Mouse (Mus musculus): ENCODE measurements around the gene Rpp21. TPM values are rescaled to one million over a fixed set of nuclear protein-coding genes. Genes with fewer than 3 reads are reported as not detected.

Gene Rpp21
- 98.2 and 106 TPM in 2 replicates for polyA plus RNA-seq (2016; fragmentation: Nextera tagmentation; extraction: Ambion mirVana)

DNA sequence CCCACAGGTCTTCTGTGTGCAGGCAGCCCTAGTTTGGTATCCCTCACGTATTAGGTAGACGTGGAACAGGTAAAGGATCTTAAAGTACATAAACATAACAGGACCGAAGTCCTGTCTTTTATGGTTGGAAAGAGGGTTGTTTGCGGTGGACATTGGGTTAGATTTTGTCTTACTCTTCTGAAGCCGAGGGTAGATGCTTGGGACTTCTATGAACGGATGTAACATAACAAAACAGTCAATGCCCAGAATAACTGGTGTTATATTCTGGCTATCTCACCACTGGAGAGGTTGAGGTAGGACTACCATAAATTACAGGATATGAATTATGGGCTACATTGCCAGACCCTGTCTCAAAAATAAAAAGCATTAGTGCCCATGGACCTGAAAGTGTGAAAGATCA is at the start of gene Rpp21:
Rpp21 (minus strand) TSS at position 101 of the 400 bp plus-strand sequence.
- Histone ChIP-seq H3K9me3 (no peaks in the 10 kb centered on the region), H3K36me3 (peaks cover 45% of the 10 kb centered on the region), H3K4me3 (peak within 1 kb of the TSS; percentile 79), H3K4me1 (no peaks in the 10 kb centered on the region), H3K27me3 (no peaks in the 10 kb centered on the region), H3K4me2 (replicated peaks) (peak within 1 kb of the TSS; percentile 55), H3K9ac (peak within 1 kb of the TSS; percentile 77), H3K27ac (peak within 1 kb of the TSS; percentile 79)
- WGBS: 55% methylated on average over 6 of the region's 6 CpGs
- no peak for ATAC-seq (ENCODE audit: insufficient number of reproducible peaks, insufficient read depth, low FRiP score, low TSS enrichment)

DNA sequence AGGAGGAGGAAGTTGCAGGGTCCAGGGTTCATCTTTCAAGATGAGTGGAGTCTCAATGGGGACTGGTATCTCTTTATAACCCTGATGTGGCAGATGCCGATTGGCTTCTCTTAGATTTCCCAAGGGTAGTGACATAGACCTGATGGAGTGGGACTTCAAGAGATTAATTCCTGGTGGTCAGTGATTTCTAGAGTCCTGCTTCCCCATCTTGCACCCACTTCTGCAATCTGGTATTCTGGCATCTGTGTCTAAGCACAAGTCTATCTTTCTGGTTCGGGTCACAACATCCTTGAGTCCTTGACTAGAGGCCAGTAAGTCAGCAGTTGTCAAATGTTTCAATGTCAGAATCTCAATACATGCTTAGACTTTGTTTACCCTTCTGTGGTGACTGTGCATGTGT is 28.5 kb upstream of the Rpp21 start, which contains the start of gene H2-M10.2:
H2-M10.2 (minus strand) TSS at position 101 of the 400 bp plus-strand sequence.
- ATAC-seq (ENCODE audit: insufficient number of reproducible peaks, insufficient read depth, low FRiP score, low TSS enrichment): no peak
- no peak within 1 kb of the TSS for H3K9ac ChIP-seq
- H3K36me3 ChIP-seq: peaks cover 14% of the 10 kb centered on the region
- no peak within 1 kb of the TSS for H3K27ac ChIP-seq
- no peaks in the 10 kb centered on the region for H3K27me3 ChIP-seq
- no peak within 1 kb of the TSS for H3K4me2 ChIP-seq (replicated peaks)
- WGBS: 95% methylated on average over 2 of the region's 2 CpGs
- no peak within 1 kb of the TSS for H3K4me3 ChIP-seq
- H3K4me1 ChIP-seq: no peaks in the 10 kb centered on the region
- peaks cover 7% of the 10 kb centered on the region; the same call in 1 of the 2 replicates for H3K9me3 ChIP-seq

DNA sequence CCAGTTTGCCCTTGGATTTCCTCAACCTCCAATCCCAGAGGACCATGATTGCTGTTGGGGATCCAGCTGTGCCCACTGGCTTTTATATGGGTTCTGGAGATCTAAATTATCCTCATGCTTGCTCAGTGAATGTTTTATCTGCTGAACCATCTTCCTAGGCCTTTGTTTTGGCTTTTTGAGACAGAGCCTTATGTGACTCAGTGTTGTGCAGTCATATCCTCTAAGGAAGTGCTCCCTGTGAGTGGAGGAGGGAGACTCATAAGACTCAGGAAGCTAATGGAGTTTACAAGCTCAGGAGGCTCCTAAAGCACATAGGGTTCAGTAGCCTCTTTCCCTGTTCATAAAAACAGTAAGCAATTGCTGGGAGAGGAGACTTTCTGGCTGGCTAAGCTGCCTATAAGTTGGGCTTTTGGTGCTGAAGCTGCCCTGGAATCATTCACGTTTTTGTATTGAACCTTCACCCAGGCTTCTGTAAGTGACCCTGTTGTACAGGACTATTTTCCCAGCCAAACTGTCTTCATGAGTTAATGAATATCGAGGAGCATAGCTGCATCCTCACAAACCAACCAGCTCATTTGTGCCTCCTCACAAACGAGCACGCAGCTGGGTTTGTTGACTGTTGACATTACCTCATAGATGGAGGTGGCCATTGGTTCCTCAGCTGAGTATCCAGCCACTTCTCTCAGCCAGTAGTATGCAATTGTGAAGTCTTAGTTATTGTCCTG is 23.8 kb upstream of the Rpp21 start:
- ATAC-seq (ENCODE audit: insufficient number of reproducible peaks, insufficient read depth, low FRiP score, low TSS enrichment): no peak
- H3K27me3 ChIP-seq: no peaks in the 10 kb centered on the region
- H3K9me3 ChIP-seq: peaks cover 7% of the 10 kb centered on the region; the same call in 1 of the 2 replicates
- H3K4me3 ChIP-seq: no peak overlapping the region
- H3K36me3 ChIP-seq: peaks cover 37% of the 10 kb centered on the region
- no peak overlapping the region for H3K4me2 ChIP-seq (replicated peaks)
- no peak overlapping the region for H3K27ac ChIP-seq
- 91% methylated on average over 4 of the region's 4 CpGs for WGBS
- no peaks in the 10 kb centered on the region for H3K4me1 ChIP-seq
- no peak overlapping the region for H3K9ac ChIP-seq

DNA sequence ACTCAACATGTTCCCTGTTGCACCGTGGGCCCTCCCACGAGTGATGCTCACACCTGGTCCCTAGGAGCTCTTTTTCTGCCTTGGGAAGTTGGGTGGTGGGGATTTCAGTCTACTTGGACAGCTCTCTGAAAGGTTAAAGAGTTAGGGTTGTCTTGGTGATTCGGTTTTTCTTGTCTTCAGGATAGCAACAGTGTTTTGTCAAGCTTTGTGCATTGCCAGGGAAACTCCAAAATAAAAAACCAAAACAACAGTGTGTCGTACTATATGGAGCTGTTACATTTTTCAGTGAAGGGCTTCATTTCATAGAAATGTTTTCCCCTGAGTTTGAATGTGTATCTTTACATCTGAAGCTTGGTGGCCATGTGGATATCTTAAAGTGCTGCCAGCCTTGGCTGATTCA is 16.9 kb upstream of the Rpp21 start:
- peaks cover 27% of the 10 kb centered on the region for H3K4me1 ChIP-seq
- ATAC-seq (ENCODE audit: insufficient number of reproducible peaks, insufficient read depth, low FRiP score, low TSS enrichment): no peak
- 94% methylated on average over 4 of the region's 4 CpGs for WGBS
- no peak overlapping the region for H3K4me2 ChIP-seq (replicated peaks)
- H3K36me3 ChIP-seq: peaks cover 17% of the 10 kb centered on the region
- H3K9me3 ChIP-seq: no peaks in the 10 kb centered on the region
- H3K27ac ChIP-seq: no peak overlapping the region
- no peak overlapping the region for H3K9ac ChIP-seq
- H3K4me3 ChIP-seq: no peak overlapping the region
- H3K27me3 ChIP-seq: no peaks in the 10 kb centered on the region

DNA sequence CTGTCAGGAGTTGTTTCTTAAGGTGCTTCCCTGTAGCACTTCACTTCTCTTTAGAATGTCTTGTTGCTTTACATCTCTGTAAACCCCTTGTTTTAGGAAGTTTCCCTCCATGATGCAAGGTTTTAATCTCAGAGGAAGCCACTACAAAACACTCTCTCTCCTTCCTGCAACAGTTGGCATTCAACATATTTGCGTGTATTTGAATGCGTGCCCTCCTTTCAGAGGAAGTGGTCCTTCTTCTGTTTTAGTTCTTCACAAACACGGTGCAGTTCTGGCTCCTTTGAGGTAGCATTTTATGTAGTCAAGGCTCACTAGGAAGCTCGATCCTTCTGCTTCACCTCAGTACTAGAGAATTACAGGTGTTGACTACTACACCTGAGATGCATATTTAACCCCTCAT is 15.9 kb upstream of the Rpp21 start:
- H3K4me3 ChIP-seq: no peak overlapping the region
- no peaks in the 10 kb centered on the region for H3K27me3 ChIP-seq
- peaks cover 28% of the 10 kb centered on the region for H3K4me1 ChIP-seq
- no peak overlapping the region for H3K27ac ChIP-seq
- H3K36me3 ChIP-seq: peaks cover 10% of the 10 kb centered on the region
- no peaks in the 10 kb centered on the region for H3K9me3 ChIP-seq
- no peak overlapping the region for H3K9ac ChIP-seq
- no peak overlapping the region for H3K4me2 ChIP-seq (replicated peaks)
- WGBS: 93% methylated on average over 4 of the region's 4 CpGs
- no peak for ATAC-seq (ENCODE audit: insufficient number of reproducible peaks, insufficient read depth, low FRiP score, low TSS enrichment)

DNA sequence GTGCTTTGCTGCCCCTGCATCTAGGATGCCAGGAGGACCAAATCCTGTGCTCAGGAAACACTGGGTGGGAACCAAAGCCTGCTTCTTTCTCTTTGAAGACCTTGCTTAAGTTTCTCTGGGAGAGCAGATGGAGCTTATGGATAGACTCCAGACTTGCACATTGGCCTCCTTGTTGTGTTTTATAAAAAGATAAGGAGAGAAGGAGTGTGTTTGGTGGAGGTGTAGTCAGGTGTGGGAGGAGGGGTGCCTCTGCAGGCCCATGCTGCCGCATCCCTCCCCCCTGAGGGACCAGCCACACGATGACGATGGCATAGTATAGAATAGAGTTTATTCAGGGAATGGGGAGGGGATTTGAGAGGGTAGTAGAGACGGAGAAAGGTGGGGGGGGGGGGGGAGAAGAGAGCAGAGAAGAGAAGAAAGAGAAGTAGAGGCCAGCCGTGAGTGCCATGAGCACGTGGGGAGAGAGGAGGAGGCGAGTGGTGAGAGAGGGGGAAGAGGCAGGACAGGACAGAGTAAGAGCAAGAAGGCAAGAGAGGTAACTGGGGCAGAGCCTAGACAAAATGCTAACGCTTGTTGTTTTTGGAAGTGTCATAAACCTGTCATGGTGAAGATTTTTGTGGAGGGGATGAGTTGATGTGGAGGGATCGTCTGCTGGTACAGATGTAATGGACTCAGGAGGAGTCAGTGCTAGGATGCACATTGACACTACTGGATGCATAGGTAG is 14.9 kb upstream of the Rpp21 start:
- Histone ChIP-seq H3K36me3 (peaks cover 10% of the 10 kb centered on the region), H3K9me3 (no peaks in the 10 kb centered on the region)
- WGBS: 84% methylated on average over 9 of the region's 9 CpGs

DNA sequence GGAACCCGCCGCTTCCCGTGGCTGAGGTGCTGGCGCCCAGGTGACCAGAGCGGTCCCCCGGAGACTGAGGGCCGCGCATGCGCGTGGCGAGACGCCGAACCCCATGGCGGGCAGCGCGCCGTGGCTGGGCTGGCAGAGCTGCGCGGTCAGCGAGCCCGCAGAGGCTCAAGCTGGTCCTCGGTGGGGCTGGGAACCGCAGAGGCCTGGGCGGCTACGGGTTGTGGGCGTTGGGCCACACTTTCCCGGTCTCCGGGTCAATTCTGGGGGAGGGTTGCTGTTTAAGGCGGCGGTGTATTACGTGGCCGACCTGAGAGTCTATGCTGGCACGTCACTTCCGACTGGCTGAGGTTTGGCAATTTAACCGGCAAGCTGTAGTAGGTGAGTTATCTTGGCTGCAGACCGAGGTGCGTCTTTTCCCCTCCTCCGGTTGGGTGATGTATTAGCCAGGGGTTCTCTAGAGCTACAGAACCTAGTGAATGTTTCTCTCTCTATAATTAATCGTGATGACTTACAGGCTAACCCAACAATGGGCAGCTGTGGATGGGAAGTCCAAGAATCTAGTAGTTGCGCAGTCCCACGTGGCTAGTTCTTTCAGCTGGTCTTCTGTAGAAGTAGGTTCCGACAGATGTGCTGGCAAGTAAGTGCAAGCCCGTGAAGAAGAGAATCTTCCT is 13.9 kb upstream of the Rpp21 start, which contains the start of gene Trim39:
Trim39 (minus strand) TSS at position 662 of the 671 bp plus-strand sequence.
- peak; percentile 85 for ATAC-seq (ENCODE audit: insufficient number of reproducible peaks, insufficient read depth, low FRiP score, low TSS enrichment)
- H3K4me1 ChIP-seq: peaks cover 28% of the 10 kb centered on the region
- H3K9me3 ChIP-seq: no peaks in the 10 kb centered on the region
- peak within 1 kb of the TSS; percentile 92 for H3K4me3 ChIP-seq
- peak within 1 kb of the TSS; percentile 93 for H3K27ac ChIP-seq
- peak within 1 kb of the TSS; percentile 59 for H3K4me2 ChIP-seq (replicated peaks)
- under 1% methylated on average over 43 of the region's 43 CpGs for WGBS
- peaks cover 20% of the 10 kb centered on the region for H3K36me3 ChIP-seq
- H3K27me3 ChIP-seq: no peaks in the 10 kb centered on the region
- peak within 1 kb of the TSS; percentile 95 for H3K9ac ChIP-seq

More for the DNA sequence above, 14.9 kb upstream of the Rpp21 start:
- Histone ChIP-seq H3K4me2 (replicated peaks) (peak overlapping the region; percentile 59), H3K9ac (peak overlapping the region; percentile 95; the same call in 1 of the 2 replicates), H3K27ac (no peak overlapping the region), H3K4me1 (peaks cover 28% of the 10 kb centered on the region), H3K4me3 (peak overlapping the region; percentile 92), H3K27me3 (no peaks in the 10 kb centered on the region)
- ATAC-seq (ENCODE audit: insufficient number of reproducible peaks, insufficient read depth, low FRiP score, low TSS enrichment): no peak

DNA sequence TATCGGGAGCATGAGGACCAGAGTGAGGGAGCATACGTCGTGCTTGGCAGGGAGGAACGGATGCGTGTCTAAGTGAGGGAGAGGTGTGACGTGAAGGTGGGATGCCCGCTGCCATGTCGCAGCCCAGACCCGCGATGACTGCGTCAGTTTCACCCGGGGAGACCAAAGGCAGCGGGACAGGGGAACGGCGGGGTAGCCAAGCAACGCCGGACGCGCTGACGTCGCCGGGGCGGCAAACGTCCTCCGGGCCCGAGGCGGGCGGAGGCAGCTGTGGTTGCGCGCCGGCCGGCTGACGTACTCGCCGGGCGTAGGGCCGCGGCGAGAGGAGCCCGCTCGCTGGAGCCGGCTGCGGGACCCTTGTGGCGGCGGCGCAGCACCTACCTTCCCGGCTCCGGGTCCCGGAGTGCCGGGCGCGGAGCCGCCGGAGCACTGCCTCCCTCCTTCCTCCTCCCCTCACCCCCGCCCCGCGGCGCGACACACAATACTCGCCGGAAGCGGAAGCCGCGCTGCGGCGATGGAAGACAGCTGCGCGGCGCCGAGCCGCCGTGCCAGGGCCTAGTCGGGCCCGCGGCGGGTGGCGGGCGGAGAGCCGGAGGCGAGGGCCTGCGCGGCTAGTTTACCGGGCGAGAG is 13.2 kb upstream of the Rpp21 start:
- peaks cover 28% of the 10 kb centered on the region for H3K4me1 ChIP-seq
- H3K9me3 ChIP-seq: no peaks in the 10 kb centered on the region
- H3K36me3 ChIP-seq: peaks cover 20% of the 10 kb centered on the region
- peak overlapping the region; percentile 93 for H3K27ac ChIP-seq
- ATAC-seq (ENCODE audit: insufficient number of reproducible peaks, insufficient read depth, low FRiP score, low TSS enrichment): peak; percentile 86
- peak overlapping the region; percentile 95 for H3K9ac ChIP-seq
- peak overlapping the region; percentile 59 for H3K4me2 ChIP-seq (replicated peaks)
- no peaks in the 10 kb centered on the region for H3K27me3 ChIP-seq
- under 1% methylated on average over 77 of the region's 84 CpGs for WGBS
- H3K4me3 ChIP-seq: peak overlapping the region; percentile 92

DNA sequence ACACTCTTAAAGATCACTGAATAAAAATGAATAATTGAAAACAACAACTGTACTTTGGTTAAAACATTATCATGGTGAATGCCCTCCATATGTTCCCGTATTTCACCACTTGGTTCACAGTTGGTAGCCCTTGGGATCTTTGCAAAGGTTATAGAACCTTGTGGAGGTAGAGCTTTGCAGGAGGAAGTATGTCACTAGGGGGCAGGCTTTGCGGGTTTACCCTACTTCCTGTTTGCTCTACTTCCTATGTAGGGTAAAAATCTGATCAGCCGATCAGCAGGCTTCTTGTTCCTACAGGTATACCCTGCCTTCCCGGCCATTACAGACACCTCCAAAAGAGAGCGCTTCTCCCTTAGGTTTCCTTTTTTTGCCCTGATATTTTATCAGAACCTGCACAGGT is 8.0 kb upstream of the Rpp21 start:
- Histone ChIP-seq H3K27ac (no peak overlapping the region), H3K4me1 (peaks cover 9% of the 10 kb centered on the region; the same call in 1 of the 2 replicates), H3K4me2 (replicated peaks) (no peak overlapping the region), H3K9me3 (no peaks in the 10 kb centered on the region), H3K9ac (no peak overlapping the region), H3K36me3 (peaks cover 51% of the 10 kb centered on the region), H3K27me3 (no peaks in the 10 kb centered on the region), H3K4me3 (no peak overlapping the region)
- ATAC-seq (ENCODE audit: insufficient number of reproducible peaks, insufficient read depth, low FRiP score, low TSS enrichment): no peak
- 81% methylated on average over 5 of the region's 5 CpGs for WGBS

DNA sequence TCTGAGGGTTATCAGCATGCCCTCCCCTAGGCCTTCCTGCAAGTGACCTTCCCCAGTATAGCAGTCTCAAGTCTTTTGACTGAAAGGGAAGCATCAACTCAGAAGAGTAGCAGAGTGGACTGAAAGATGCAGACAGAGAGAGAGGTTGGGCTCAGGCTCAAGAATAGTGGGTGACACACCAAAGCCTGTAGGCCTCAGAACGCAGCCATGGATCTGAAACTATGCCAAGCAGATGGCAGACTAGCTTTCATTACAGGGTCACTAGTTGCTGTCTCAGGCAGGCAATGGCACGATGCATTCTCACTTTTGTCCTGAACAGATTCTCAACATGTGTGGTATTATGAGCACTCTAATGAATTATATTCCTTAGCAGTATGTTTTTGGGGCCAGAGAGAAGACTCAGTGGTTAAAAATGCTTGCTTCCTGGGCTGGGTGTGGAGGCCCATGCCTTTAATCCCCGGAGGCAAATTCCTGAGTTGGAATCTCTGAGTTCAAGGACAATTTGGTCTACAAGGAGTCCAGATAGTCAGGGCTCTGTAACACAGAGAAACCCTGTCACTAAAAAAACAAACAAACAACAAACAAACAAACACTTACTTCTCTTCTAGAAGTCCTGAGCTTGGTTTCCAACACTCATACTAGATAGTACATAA is 6.5 kb upstream of the Rpp21 start:
- H3K27me3 ChIP-seq: no peaks in the 10 kb centered on the region
- ATAC-seq (ENCODE audit: insufficient number of reproducible peaks, insufficient read depth, low FRiP score, low TSS enrichment): no peak
- peaks cover 66% of the 10 kb centered on the region for H3K36me3 ChIP-seq
- H3K27ac ChIP-seq: no peak overlapping the region
- H3K4me2 ChIP-seq (replicated peaks): no peak overlapping the region
- no peaks in the 10 kb centered on the region for H3K4me1 ChIP-seq
- H3K4me3 ChIP-seq: no peak overlapping the region
- H3K9ac ChIP-seq: no peak overlapping the region
- no peaks in the 10 kb centered on the region for H3K9me3 ChIP-seq
- WGBS: 88% methylated on average over 3 of the region's 3 CpGs

All from embryonic facial prominence, embryonic 12.5 days (tissue).